Mouse (Mus musculus) cortical plate, adult 2 months (tissue): Measurements from ENCODE around the gene Slc34a1.

ENCODE experiments used
- CTCF ChIP-seq: fragments of 200-500 bp; IDR thresholded peaks from 2 replicates; pipeline ENCODE4 v1.5.1; 2011; ENCODE audit warnings: mild to moderate bottlenecking, control low read depth, low read length; ENCODE audit not compliant: insufficient read depth; ENCODE audit errors: extremely low read depth
- POLR2A ChIP-seq: fragments of 200-500 bp; IDR thresholded peaks from 2 replicates; pipeline ENCODE4 v1.6.1; 2011; ENCODE audit warnings: mild to moderate bottlenecking, low read length, control low read depth; ENCODE audit not compliant: insufficient read depth; ENCODE audit errors: extremely low read depth

DNA sequence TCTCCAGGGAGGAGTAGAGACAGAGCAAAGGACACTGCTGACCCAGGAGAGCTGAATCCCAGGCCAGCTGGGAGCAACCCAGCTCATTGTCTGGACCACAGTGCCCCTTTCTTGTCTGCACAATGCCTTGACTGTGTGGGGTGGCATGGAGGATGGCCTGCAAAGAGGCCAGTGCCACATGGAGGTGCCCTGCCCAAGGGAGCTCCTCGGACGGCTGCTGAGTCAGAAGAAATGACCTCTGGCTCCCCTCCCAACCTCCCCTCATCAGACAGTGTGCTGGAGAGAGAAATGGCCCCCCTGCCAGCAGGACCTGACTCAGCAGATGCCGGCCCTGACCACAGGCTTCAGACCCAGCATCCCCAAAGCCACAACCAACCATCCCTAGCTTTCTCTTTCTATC is 67.2 kb downstream of the Slc34a1 start:
- TF ChIP-seq POLR2A (no peak), CTCF (no peak)
